Mouse (Mus musculus): ENCODE measurements around the gene Mecp2. TPM values are rescaled to one million over a fixed set of nuclear protein-coding genes. Genes with fewer than 3 reads are reported as not detected.
A peak's percentile ranks its signal among the peaks of the same experiment; 100 is the strongest.

Mecp2 gene
- polyA plus RNA-seq, 1 experiment, result 22.7 TPM

- H3K9me3 ChIP-seq (replicated peaks; ENCODE audit: control insufficient read depth, insufficient read depth, low read length, poor library complexity, severe bottlenecking), result no peaks in the 10 kb centered on the region
- H3K27ac ChIP-seq (ENCODE audit: insufficient read depth, low read length), result peak overlapping the region; percentile 73
- no peak for TF ChIP-seq POLR2A (IDR thresholded peaks at IDR 0.05; ENCODE audit: insufficient read depth, low read length)
- no peak for TF ChIP-seq CTCF (IDR thresholded peaks at IDR 0.05; ENCODE audit: low read depth, low read length)
- TF ChIP-seq EP300 (IDR thresholded peaks at IDR 0.05; ENCODE audit: insufficient read depth, low read depth, low read length), result no peak
- no peaks in the 10 kb centered on the region for H3K4me1 ChIP-seq (ENCODE audit: control insufficient read depth, insufficient read depth, low read length)
- no peak overlapping the region for H3K4me3 ChIP-seq (ENCODE audit: low read depth, low read length)
- no peak overlapping the region for H3K9ac ChIP-seq (ENCODE audit: low read depth, poor library complexity, severe bottlenecking)
- H3K36me3 ChIP-seq (ENCODE audit: control insufficient read depth, insufficient read depth, low read length, poor library complexity, severe bottlenecking), result no peaks in the 10 kb centered on the region
- no peaks in the 10 kb centered on the region for H3K27me3 ChIP-seq (ENCODE audit: control insufficient read depth, insufficient read depth, low read length, poor library complexity, severe bottlenecking)
Observed at GRCm38 (mm10) chrX:74003644-74004043, 131.5 kb downstream of the Mecp2 start.

GRCm38 (mm10) chrX:74001024-74001423 lies 134.1 kb downstream of the Mecp2 start:
- Histone ChIP-seq H3K27me3 (ENCODE audit: control insufficient read depth, insufficient read depth, low read length, poor library complexity, severe bottlenecking) (no peaks in the 10 kb centered on the region), H3K4me1 (ENCODE audit: control insufficient read depth, insufficient read depth, low read length) (no peaks in the 10 kb centered on the region), H3K9me3 (replicated peaks; ENCODE audit: control insufficient read depth, insufficient read depth, low read length, poor library complexity, severe bottlenecking) (no peaks in the 10 kb centered on the region), H3K4me3 (ENCODE audit: low read depth, low read length) (no peak overlapping the region), H3K9ac (ENCODE audit: low read depth, poor library complexity, severe bottlenecking) (no peak overlapping the region), H3K27ac (ENCODE audit: insufficient read depth, low read length) (peak overlapping the region; percentile 67), H3K36me3 (ENCODE audit: control insufficient read depth, insufficient read depth, low read length, poor library complexity, severe bottlenecking) (no peaks in the 10 kb centered on the region)
- TF ChIP-seq EP300 (IDR thresholded peaks at IDR 0.05; ENCODE audit: insufficient read depth, low read depth, low read length) (no peak), POLR2A (IDR thresholded peaks at IDR 0.05; ENCODE audit: insufficient read depth, low read length) (no peak), CTCF (IDR thresholded peaks at IDR 0.05; ENCODE audit: low read depth, low read length) (no peak)

GRCm38 (mm10) chrX:73998911-73999869 lies 136.0 kb downstream of the Mecp2 start:
- H3K9ac ChIP-seq (ENCODE audit: low read depth, poor library complexity, severe bottlenecking), result peak overlapping the region; percentile 66; the same call in 1 of the 2 replicates
- no peaks in the 10 kb centered on the region for H3K27me3 ChIP-seq (ENCODE audit: control insufficient read depth, insufficient read depth, low read length, poor library complexity, severe bottlenecking)
- H3K4me3 ChIP-seq (ENCODE audit: low read depth, low read length), result no peak overlapping the region
- no peaks in the 10 kb centered on the region for H3K36me3 ChIP-seq (ENCODE audit: control insufficient read depth, insufficient read depth, low read length, poor library complexity, severe bottlenecking)
- H3K9me3 ChIP-seq (replicated peaks; ENCODE audit: control insufficient read depth, insufficient read depth, low read length, poor library complexity, severe bottlenecking), result no peaks in the 10 kb centered on the region
- H3K4me1 ChIP-seq (ENCODE audit: control insufficient read depth, insufficient read depth, low read length), result no peaks in the 10 kb centered on the region
- TF ChIP-seq POLR2A (IDR thresholded peaks at IDR 0.05; ENCODE audit: insufficient read depth, low read length), result no peak
- TF ChIP-seq CTCF (IDR thresholded peaks at IDR 0.05; ENCODE audit: low read depth, low read length), result no peak
- no peak for TF ChIP-seq EP300 (IDR thresholded peaks at IDR 0.05; ENCODE audit: insufficient read depth, low read depth, low read length)
- H3K27ac ChIP-seq (ENCODE audit: insufficient read depth, low read length), result peak overlapping the region; percentile 97

GRCm38 (mm10) chrX:73977783-73978182 lies 157.4 kb downstream of the Mecp2 start:
- TF ChIP-seq EP300 (IDR thresholded peaks at IDR 0.05; ENCODE audit: insufficient read depth, low read depth, low read length) (no peak), CTCF (IDR thresholded peaks at IDR 0.05; ENCODE audit: low read depth, low read length) (no peak), POLR2A (IDR thresholded peaks at IDR 0.05; ENCODE audit: insufficient read depth, low read length) (no peak)
- no peaks in the 10 kb centered on the region for H3K9me3 ChIP-seq (replicated peaks; ENCODE audit: control insufficient read depth, insufficient read depth, low read length, poor library complexity, severe bottlenecking)
- H3K9ac ChIP-seq (ENCODE audit: low read depth, poor library complexity, severe bottlenecking), result no peak overlapping the region
- no peak overlapping the region for H3K4me3 ChIP-seq (ENCODE audit: low read depth, low read length)
- H3K4me1 ChIP-seq (ENCODE audit: control insufficient read depth, insufficient read depth, low read length), result no peaks in the 10 kb centered on the region
- H3K27ac ChIP-seq (ENCODE audit: insufficient read depth, low read length), result no peak overlapping the region
- no peaks in the 10 kb centered on the region for H3K27me3 ChIP-seq (ENCODE audit: control insufficient read depth, insufficient read depth, low read length, poor library complexity, severe bottlenecking)
- no peaks in the 10 kb centered on the region for H3K36me3 ChIP-seq (ENCODE audit: control insufficient read depth, insufficient read depth, low read length, poor library complexity, severe bottlenecking)

Other genes starting within 250 kb of the Mecp2 start
- gene Avpr2, start 243.3 kb downstream of the Mecp2 start, polyA plus RNA-seq (2011; ENCODE audit: insufficient read depth, insufficient read length, low read depth, missing spikeins), result not detected in 2 replicates
- gene L1cam, start 239.3 kb downstream of the Mecp2 start, polyA plus RNA-seq (2011; ENCODE audit: insufficient read depth, insufficient read length, low read depth, missing spikeins), result 3.4 and 4.5 TPM in 2 replicates
- 3.5 and 4.7 TPM in 2 replicates for gene Arhgap4, start 213.5 kb downstream of the Mecp2 start, polyA plus RNA-seq (2011; ENCODE audit: insufficient read depth, insufficient read length, low read depth, missing spikeins)
- gene Naa10, start 213.4 kb downstream of the Mecp2 start, polyA plus RNA-seq (2011; ENCODE audit: insufficient read depth, insufficient read length, low read depth, missing spikeins), result 77.1 and 87.9 TPM in 2 replicates
- gene Renbp, start 204.5 kb downstream of the Mecp2 start, polyA plus RNA-seq (2011; ENCODE audit: insufficient read depth, insufficient read length, low read depth, missing spikeins), result 79.7 and 84.6 TPM in 2 replicates
- gene Hcfc1, start 169.0 kb downstream of the Mecp2 start, polyA plus RNA-seq (2011; ENCODE audit: insufficient read depth, insufficient read length, low read depth, missing spikeins), result 91.4 and 96.4 TPM in 2 replicates
- gene Irak1, start 111.4 kb downstream of the Mecp2 start, polyA plus RNA-seq (2011; ENCODE audit: insufficient read depth, insufficient read length, low read depth, missing spikeins), result 35.1 and 35.4 TPM in 2 replicates
- gene Opn1mw, start 7.9 kb downstream of the Mecp2 start, polyA plus RNA-seq (2011; ENCODE audit: insufficient read depth, insufficient read length, low read depth, missing spikeins), result not detected in 2 replicates
- gene Tex28, start 32.5 kb upstream of the Mecp2 start, polyA plus RNA-seq (2011; ENCODE audit: insufficient read depth, insufficient read length, low read depth, missing spikeins), result not detected in 2 replicates
- not detected in 2 replicates for gene Tktl1, start 41.9 kb upstream of the Mecp2 start, polyA plus RNA-seq (2011; ENCODE audit: insufficient read depth, insufficient read length, low read depth, missing spikeins)
- 288 and 325 TPM in 2 replicates for gene Flna, start 114.5 kb upstream of the Mecp2 start, polyA plus RNA-seq (2011; ENCODE audit: insufficient read depth, insufficient read length, low read depth, missing spikeins)
- 154 and 169 TPM in 2 replicates for gene Emd, start 119.3 kb upstream of the Mecp2 start, polyA plus RNA-seq (2011; ENCODE audit: insufficient read depth, insufficient read length, low read depth, missing spikeins)
- gene Rpl10, start 135.4 kb upstream of the Mecp2 start, polyA plus RNA-seq (2011; ENCODE audit: insufficient read depth, insufficient read length, low read depth, missing spikeins), result 239 and 288 TPM in 2 replicates
- 27.6 and 30.5 TPM in 2 replicates for gene Taz, start 146.5 kb upstream of the Mecp2 start, polyA plus RNA-seq (2011; ENCODE audit: insufficient read depth, insufficient read length, low read depth, missing spikeins)
- gene Dnase1l1, start 147.0 kb upstream of the Mecp2 start, polyA plus RNA-seq (2011; ENCODE audit: insufficient read depth, insufficient read length, low read depth, missing spikeins), result 3.9 and 5.9 TPM in 2 replicates
- 74.7 and 75.7 TPM in 2 replicates for gene Atp6ap1, start 161.7 kb upstream of the Mecp2 start, polyA plus RNA-seq (2011; ENCODE audit: insufficient read depth, insufficient read length, low read depth, missing spikeins)
- 157 and 164 TPM in 2 replicates for gene Gdi1, start 169.6 kb upstream of the Mecp2 start, polyA plus RNA-seq (2011; ENCODE audit: insufficient read depth, insufficient read length, low read depth, missing spikeins)
- gene Fam50a, start 177.7 kb upstream of the Mecp2 start, polyA plus RNA-seq (2011; ENCODE audit: insufficient read depth, insufficient read length, low read depth, missing spikeins), result 58.9 and 63.7 TPM in 2 replicates
- 9.1 and 10.5 TPM in 2 replicates for gene Plxna3, start 193.7 kb upstream of the Mecp2 start, polyA plus RNA-seq (2011; ENCODE audit: insufficient read depth, insufficient read length, low read depth, missing spikeins)
- gene Lage3, start 218.3 kb upstream of the Mecp2 start, polyA plus RNA-seq (2011; ENCODE audit: insufficient read depth, insufficient read length, low read depth, missing spikeins), result 54.0 and 54.4 TPM in 2 replicates
- gene Ubl4a, start 237.9 kb upstream of the Mecp2 start, polyA plus RNA-seq (2011; ENCODE audit: insufficient read depth, insufficient read length, low read depth, missing spikeins), result 45.2 and 57.1 TPM in 2 replicates
- gene Slc10a3, start 238.0 kb upstream of the Mecp2 start, polyA plus RNA-seq (2011; ENCODE audit: insufficient read depth, insufficient read length, low read depth, missing spikeins), result 2.6 and 3.0 TPM in 2 replicates